Mouse (Mus musculus) cerebellum, adult 2 months (tissue): ENCODE results near the gene Dok4.

Source experiments
- CTCF ChIP-seq: fragments of 200-500 bp; IDR thresholded peaks from 2 replicates; pipeline ENCODE4 v1.5.1; 2011; ENCODE audit warnings: low read depth, mild to moderate bottlenecking, control low read depth, low read length, moderate library complexity, borderline replicate concordance; ENCODE audit not compliant: insufficient read depth
- POLR2A ChIP-seq: fragments of 200-500 bp; IDR thresholded peaks from 2 replicates; pipeline ENCODE4 v1.6.1; 2011; ENCODE audit warnings: low read length, control low read depth, borderline replicate concordance; ENCODE audit not compliant: insufficient read depth

GRCm38 (mm10) chr8:94874358-94874757, 1.8 kb downstream of the Dok4 start:
- no peak for TF ChIP-seq POLR2A
- TF ChIP-seq CTCF = peak; percentile 80
